Mouse (Mus musculus) ES-Bruce4 (cell line): ENCODE measurements around the gene Shq1.

ENCODE experiments used
- CTCF ChIP-seq: IDR thresholded peaks from one replicate; pipeline ENCODE4 v1.8.1; 2011; ENCODE audit warnings: low read depth, low read length
- EP300 ChIP-seq: IDR thresholded peaks from 2 replicates; pipeline ENCODE4 v1.6.1; 2011; ENCODE audit warnings: low read depth, low read length; ENCODE audit not compliant: insufficient read depth
- POLR2A ChIP-seq: IDR thresholded peaks from one replicate; pipeline ENCODE4 v1.8.1; 2011; ENCODE audit warnings: low read length; ENCODE audit not compliant: insufficient read depth

DNA sequence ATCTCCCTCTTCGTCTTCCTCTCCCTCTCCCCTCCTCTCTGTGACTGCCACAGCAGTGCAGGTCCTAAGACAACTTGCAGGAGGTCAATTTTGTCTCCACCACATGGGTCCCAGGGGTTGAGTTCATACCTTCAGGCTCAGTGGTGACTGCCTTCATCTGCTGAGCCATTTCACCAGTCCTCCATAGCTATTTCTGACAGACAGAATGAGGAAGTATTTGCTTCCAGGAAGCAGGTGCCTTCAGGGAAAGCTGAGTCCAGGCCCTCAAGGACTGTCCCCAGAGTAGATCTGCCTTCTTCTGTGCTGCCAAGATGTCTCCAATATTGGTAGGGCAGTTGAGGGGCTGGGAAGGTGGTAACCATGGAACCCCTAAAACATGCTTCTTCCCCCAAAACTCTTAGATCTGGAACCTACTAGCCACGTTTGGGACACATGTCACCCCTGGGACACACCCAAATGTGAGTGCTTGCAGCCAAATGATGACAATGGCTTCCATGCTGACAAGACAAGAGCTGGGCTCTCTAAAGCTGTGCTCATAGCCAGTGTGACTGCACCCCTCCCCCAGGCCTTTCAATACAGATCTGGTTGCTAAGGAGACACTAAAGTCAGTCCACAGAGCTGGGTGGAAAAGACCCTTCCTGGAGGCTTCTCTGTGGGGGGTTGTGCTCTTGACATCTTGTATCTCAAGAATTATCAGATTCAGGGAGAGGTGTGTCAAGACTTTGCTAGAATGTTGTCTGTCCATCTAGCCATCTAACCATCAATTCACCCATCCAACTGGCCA lies 149.2 kb downstream of the Shq1 start:
- TF ChIP-seq CTCF (no peak), POLR2A (no peak), EP300 (no peak)
